Mouse (Mus musculus) skeletal muscle tissue, postnatal 0 days (tissue): Measurements from ENCODE around the gene Mios. TPM values are rescaled to one million over a fixed set of nuclear protein-coding genes. Genes with fewer than 3 reads are reported as not detected.

Experiments used
- polyA plus RNA-seq: library from polyadenylated mRNA; unstranded; fragments of >200 nt; fragmentation: Nextera tagmentation; extraction: Ambion mirVana; gene quantifications from 2 replicates; pipeline ENCODE4 v1.2.1, GENCODE M21; 2015

Gene Mios
- 14.0 and 14.4 TPM in 2 replicates for polyA plus RNA-seq

GRCm38 (mm10) chr6:8209047-8209865, at the start of gene Mios:
Gene Mios (plus strand): TSS chr6:8209222.

GRCm38 (mm10) chr6:8192517-8192916, 16.5 kb upstream of the Mios start, which contains the start of gene Col28a1:
Gene Col28a1 (minus strand): TSS chr6:8192617.

GRCm38 (mm10) chr6:8259004-8259666, 50.1 kb downstream of the Mios start, which contains the start of the genes Rpa3, Umad1 and Gm45062:
Gene Rpa3 (minus strand): TSS chr6:8259173.
Gene Umad1 (plus strand): TSS chr6:8259288.
Gene Gm45062 (plus strand): TSS chr6:8259450.

Other genes starting within 250 kb of the Mios start
- 1.7 and 2.0 TPM in 2 replicates for gene Col28a1, start 16.6 kb upstream of the Mios start, polyA plus RNA-seq
- 63.3 and 70.3 TPM in 2 replicates for gene Rpa3, start 50.0 kb downstream of the Mios start, polyA plus RNA-seq
- 12.7 and 13.0 TPM in 2 replicates for gene Umad1, start 50.1 kb downstream of the Mios start, polyA plus RNA-seq
- gene Gm45062, start 50.2 kb downstream of the Mios start, polyA plus RNA-seq: 2.0 and 2.7 TPM in 2 replicates